Mouse (Mus musculus): ENCODE measurements around the gene Olfr1143.

GRCm38 (mm10) chr2:87809522-87809921 is 9.1 kb downstream of the Olfr1143 start, which contains the start of gene Olfr1145:
- TF ChIP-seq GATA1 (IDR thresholded peaks at IDR 0.05; ENCODE audit: borderline replicate concordance, low read length) (no peak), CTCF (IDR thresholded peaks at IDR 0.05; ENCODE audit: low read depth, low read length) (no peak), POLR2AphosphoS5 (IDR thresholded peaks at IDR 0.05; ENCODE audit: insufficient replicate concordance, low read depth, low read length) (no peak), TAL1 (conservative IDR thresholded peaks at IDR 0.05; ENCODE audit: low read depth, low read length) (no peak), GATA2 (IDR thresholded peaks at IDR 0.05; ENCODE audit: borderline replicate concordance, low read depth, low read length) (no peak)
